Mouse (Mus musculus): ENCODE data around the gene Htr5b. TPM values are rescaled to one million over a fixed set of nuclear protein-coding genes. Genes with fewer than 3 reads are reported as not detected.

The Htr5b gene
- polyA plus RNA-seq, 1 experiment, result not detected

DNA sequence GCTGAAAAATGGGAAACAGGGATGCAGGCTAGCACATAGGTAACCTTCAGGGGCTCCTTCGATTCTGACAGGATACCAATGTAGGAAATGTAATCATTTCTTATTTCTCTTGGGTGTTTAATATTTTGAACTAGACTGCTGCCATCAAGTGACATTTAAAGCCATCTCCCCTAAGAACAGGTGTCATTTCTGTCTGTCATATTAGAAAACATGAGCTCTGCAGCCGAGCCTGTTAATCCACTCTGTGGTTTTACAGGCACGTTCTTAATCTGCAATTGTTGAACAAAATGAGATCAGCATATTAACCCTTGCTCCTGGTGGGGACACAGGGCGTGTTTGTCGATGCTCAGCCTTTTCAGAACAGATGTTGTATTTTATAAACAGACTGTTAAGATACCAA, 56.8 kb downstream of the Htr5b start:
- Histone ChIP-seq H3K4me1 (ENCODE audit: control insufficient read depth, insufficient read depth, low read length) (peaks cover 5% of the 10 kb centered on the region; the same call in 1 of the 2 replicates), H3K4me3 (ENCODE audit: insufficient read depth, low read depth, low read length) (no peak overlapping the region), H3K27ac (ENCODE audit: insufficient read depth, low read depth, low read length) (no peak overlapping the region)
- WGBS, result 72% methylated on average over 5 of the region's 5 CpGs
- no peak for TF ChIP-seq POLR2A (IDR thresholded peaks at IDR 0.05; ENCODE audit: insufficient read depth, low read depth, low read length)
- no peak for TF ChIP-seq CTCF (IDR thresholded peaks at IDR 0.05; ENCODE audit: insufficient read depth, low read depth, low read length)

DNA sequence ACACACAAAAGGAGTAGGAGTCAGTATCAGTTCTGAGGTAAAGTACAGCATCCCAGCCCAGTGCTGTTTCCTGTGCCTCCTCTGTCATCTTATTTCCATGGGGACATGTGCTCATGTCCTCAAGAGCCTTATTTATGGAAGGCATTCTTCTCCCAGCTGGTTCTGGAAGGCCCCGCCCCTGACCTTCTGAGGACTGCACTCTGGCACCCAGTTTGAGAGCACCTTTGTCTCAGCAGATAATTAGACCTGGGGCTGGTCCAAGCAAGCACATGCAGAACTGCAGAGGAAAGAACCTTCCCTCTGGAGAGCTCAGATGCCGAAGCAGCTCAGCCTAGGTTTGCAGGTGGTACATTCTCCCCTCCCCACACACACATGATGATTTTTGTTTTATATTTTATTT, 60.0 kb downstream of the Htr5b start:
- no peak overlapping the region for H3K4me3 ChIP-seq (ENCODE audit: insufficient read depth, low read depth, low read length)
- WGBS, result 50% methylated on average over 2 of the region's 2 CpGs
- TF ChIP-seq CTCF (IDR thresholded peaks at IDR 0.05; ENCODE audit: insufficient read depth, low read depth, low read length) (no peak), POLR2A (IDR thresholded peaks at IDR 0.05; ENCODE audit: insufficient read depth, low read depth, low read length) (no peak)

DNA sequence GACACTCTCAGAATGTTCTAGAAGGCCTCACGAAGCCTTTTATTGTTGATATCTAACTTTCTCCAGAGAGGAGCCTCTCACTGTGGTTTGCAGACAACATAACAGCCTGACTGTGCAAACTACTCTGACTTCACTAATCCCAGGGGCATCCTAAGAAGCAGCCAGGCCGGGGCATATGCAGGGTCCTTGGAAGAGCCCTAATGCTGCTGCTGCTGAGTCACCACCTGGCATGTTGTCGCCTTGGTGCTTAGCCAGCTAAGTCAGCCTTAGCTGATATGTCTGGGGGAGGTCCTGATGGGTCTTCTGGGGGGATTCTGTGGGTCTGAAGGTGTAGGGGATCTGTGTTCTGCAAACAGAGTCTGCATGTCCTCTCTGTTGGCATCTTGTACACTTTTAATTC, 62.0 kb downstream of the Htr5b start:
- no peak overlapping the region for H3K27ac ChIP-seq (ENCODE audit: insufficient read depth, low read depth, low read length)
- H3K4me3 ChIP-seq (ENCODE audit: insufficient read depth, low read depth, low read length), result no peak overlapping the region
- TF ChIP-seq CTCF (IDR thresholded peaks at IDR 0.05; ENCODE audit: insufficient read depth, low read depth, low read length), result no peak
- no peak for TF ChIP-seq POLR2A (IDR thresholded peaks at IDR 0.05; ENCODE audit: insufficient read depth, low read depth, low read length)
- whole genome bisulfite sequencing, result 72% methylated on average over 3 of the region's 3 CpGs
- peaks cover 3% of the 10 kb centered on the region; the same call in 1 of the 2 replicates for H3K4me1 ChIP-seq (ENCODE audit: control insufficient read depth, insufficient read depth, low read length)

More for the DNA sequence above, 60.0 kb downstream of the Htr5b start:
- Histone ChIP-seq H3K4me1 (ENCODE audit: control insufficient read depth, insufficient read depth, low read length) (peaks cover 3% of the 10 kb centered on the region; the same call in 1 of the 2 replicates), H3K27ac (ENCODE audit: insufficient read depth, low read depth, low read length) (no peak overlapping the region)

DNA sequence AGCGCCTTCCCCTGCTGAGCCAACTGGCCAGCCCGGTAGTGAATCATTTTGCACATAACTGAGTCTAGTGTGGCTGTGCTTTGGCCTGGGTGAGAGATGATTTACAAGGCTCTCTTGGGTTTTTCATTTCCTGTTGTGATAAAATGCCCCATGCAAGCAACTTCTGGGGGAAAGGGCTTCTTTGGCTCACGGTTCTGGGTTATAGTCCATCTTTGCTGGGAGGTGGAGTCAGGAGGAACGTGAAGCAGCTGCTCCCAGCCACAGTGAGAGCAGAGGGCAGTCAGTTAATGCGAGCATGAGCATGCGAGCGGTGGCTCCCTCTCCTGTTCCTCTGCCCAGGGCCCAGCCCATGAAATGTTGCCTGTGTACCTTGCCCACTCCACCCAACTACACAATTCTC, 64.5 kb downstream of the Htr5b start:
- 0 out of 2 replicates have a peak, but pooled peaks cover 3% of the 10 kb centered on the region for H3K4me1 ChIP-seq (ENCODE audit: control insufficient read depth, insufficient read depth, low read length)
- peak overlapping the region; percentile 6; the same call in 1 of the 2 replicates for H3K27ac ChIP-seq (ENCODE audit: insufficient read depth, low read depth, low read length)
- TF ChIP-seq CTCF (IDR thresholded peaks at IDR 0.05; ENCODE audit: insufficient read depth, low read depth, low read length), result no peak
- no peak for TF ChIP-seq POLR2A (IDR thresholded peaks at IDR 0.05; ENCODE audit: insufficient read depth, low read depth, low read length)
- no peak overlapping the region for H3K4me3 ChIP-seq (ENCODE audit: insufficient read depth, low read depth, low read length)
- WGBS, result 97% methylated on average over 7 of the region's 7 CpGs

DNA sequence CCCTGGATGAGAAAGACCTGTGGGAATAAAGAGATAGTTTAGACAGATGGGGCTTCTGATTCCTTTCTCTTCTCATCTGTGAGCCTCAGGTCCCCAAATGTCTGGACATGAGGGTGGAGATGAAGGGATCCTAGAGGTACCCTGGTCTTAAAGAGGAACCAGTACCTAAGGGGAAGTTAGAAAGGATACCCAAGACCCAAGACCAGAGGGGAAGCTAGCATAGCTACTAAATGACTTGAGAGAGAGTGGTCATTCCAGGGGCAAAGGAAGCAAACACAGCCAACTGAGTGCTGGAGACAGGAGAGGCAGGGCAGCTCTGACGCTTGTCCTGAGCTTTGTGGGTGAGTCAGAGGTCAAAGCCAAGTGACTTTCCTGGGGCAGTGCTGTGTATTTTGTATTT, 65.6 kb downstream of the Htr5b start:
- 96% methylated on average over 1 of the region's 1 CpGs for WGBS
- TF ChIP-seq POLR2A (IDR thresholded peaks at IDR 0.05; ENCODE audit: insufficient read depth, low read depth, low read length) (no peak), CTCF (IDR thresholded peaks at IDR 0.05; ENCODE audit: insufficient read depth, low read depth, low read length) (no peak)
- Histone ChIP-seq H3K4me3 (ENCODE audit: insufficient read depth, low read depth, low read length) (no peak overlapping the region), H3K27ac (ENCODE audit: insufficient read depth, low read depth, low read length) (no peak overlapping the region), H3K4me1 (ENCODE audit: control insufficient read depth, insufficient read depth, low read length) (no peaks in the 10 kb centered on the region)

DNA sequence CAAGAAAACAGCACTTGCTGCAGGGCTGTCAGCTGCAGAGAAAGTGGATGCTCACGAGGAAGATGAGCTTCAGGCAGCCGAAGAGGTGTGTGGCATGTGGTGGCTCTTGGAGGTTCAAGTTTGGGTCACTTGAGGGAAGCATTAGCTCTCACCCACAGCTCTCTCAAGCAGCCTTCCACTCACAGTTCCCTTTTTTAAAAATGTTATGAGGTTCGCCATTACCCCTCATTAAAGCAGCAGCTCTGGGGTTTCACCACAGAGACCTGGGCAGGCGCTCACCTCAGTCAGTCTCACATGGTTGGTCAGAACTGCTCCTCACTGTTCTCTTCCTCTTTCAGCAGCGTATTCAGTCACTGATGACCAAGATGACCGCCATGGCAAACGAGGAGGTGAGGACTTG, 66.4 kb downstream of the Htr5b start:
- TF ChIP-seq POLR2A (IDR thresholded peaks at IDR 0.05; ENCODE audit: insufficient read depth, low read depth, low read length) (no peak), CTCF (IDR thresholded peaks at IDR 0.05; ENCODE audit: insufficient read depth, low read depth, low read length) (no peak)
- Histone ChIP-seq H3K27ac (ENCODE audit: insufficient read depth, low read depth, low read length) (no peak overlapping the region), H3K4me1 (ENCODE audit: control insufficient read depth, insufficient read depth, low read length) (no peaks in the 10 kb centered on the region), H3K4me3 (ENCODE audit: insufficient read depth, low read depth, low read length) (no peak overlapping the region)
- WGBS, result 84% methylated on average over 7 of the region's 7 CpGs

DNA sequence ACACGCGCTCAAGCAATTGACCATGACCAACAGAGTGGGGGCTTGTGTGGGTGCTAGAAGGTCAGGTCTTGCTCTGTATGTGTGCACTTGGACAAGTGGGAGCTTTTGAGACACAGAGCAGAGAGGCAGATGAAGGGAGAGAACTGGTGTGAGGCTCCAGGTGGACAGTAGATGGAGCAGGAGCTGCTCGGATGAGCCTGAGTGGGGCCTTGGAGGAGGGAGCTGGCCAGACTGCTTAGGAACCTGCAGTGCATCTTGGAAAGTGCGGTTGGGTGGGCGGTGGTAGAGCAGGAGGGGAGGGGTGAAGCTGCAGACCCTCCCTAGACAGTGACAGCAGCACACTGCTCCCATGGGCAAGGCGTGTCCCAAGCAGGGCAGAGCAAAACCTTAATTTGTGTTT, 68.2 kb downstream of the Htr5b start:
- no peak for TF ChIP-seq POLR2A (IDR thresholded peaks at IDR 0.05; ENCODE audit: insufficient read depth, low read depth, low read length)
- no peak for TF ChIP-seq CTCF (IDR thresholded peaks at IDR 0.05; ENCODE audit: insufficient read depth, low read depth, low read length)
- 68% methylated on average over 6 of the region's 6 CpGs for WGBS
- Histone ChIP-seq H3K4me1 (ENCODE audit: control insufficient read depth, insufficient read depth, low read length) (no peaks in the 10 kb centered on the region), H3K4me3 (ENCODE audit: insufficient read depth, low read depth, low read length) (no peak overlapping the region), H3K27ac (ENCODE audit: insufficient read depth, low read depth, low read length) (no peak overlapping the region)

Other genes with a start within 250 kb of the Htr5b start
- 963 TPM in 1 of 2 replicates, not detected in the other for gene Insig2, start 195.9 kb downstream of the Htr5b start, polyA plus RNA-seq (2012; ENCODE audit: insufficient read depth, insufficient read length, low replicate concordance, missing spikeins)
- not detected in 2 replicates for gene Ccdc93, start 97.4 kb downstream of the Htr5b start, polyA plus RNA-seq (2012; ENCODE audit: insufficient read depth, insufficient read length, low replicate concordance, missing spikeins)
- not detected in 2 replicates for gene Ddx18, start 39.5 kb upstream of the Htr5b start, polyA plus RNA-seq (2012; ENCODE audit: insufficient read depth, insufficient read length, low replicate concordance, missing spikeins)

Measured in olfactory bulb, adult 2 months (tissue).